Mouse (Mus musculus) stomach, postnatal 0 days (tissue): ENCODE results near the gene Nbas. TPM values are rescaled to one million over a fixed set of nuclear protein-coding genes. Genes with fewer than 3 reads are reported as not detected.

Experiments
- ATAC-seq: fragments of 200-750 bp; cut with Nextera tagmentation; 2 replicates; pipeline ENCODE4 v1.8.0; 2017; ENCODE audit not compliant: low FRiP score, low TSS enrichment
- DNase-seq: peaks from one replicate; pipeline ENCODE4 v3.0.0-alpha.2; 2016; ENCODE audit warnings: low spot score
- H3K27ac ChIP-seq: fragments of 300-500 bp; sonication (generic); replicated peaks from 2 replicates; pipeline ENCODE4 v1.5.1; 2014; ENCODE audit warnings: mild to moderate bottlenecking, control low read depth
- H3K27me3 ChIP-seq: fragments of 300-500 bp; sonication (generic); 2 replicates; pipeline ENCODE4 v1.6.1; 2014; ENCODE audit warnings: low read length; ENCODE audit not compliant: control insufficient read depth, insufficient read depth
- H3K36me3 ChIP-seq: fragments of 300-500 bp; sonication (generic); 2 replicates; pipeline ENCODE4 v1.6.1; 2014; ENCODE audit warnings: low read length, mixed read lengths; ENCODE audit not compliant: control insufficient read depth, insufficient read depth
- H3K4me1 ChIP-seq: fragments of 300-500 bp; sonication (generic); replicated peaks from 2 replicates; pipeline ENCODE4 v1.6.1; 2014; ENCODE audit warnings: antibody characterized with exemption; ENCODE audit not compliant: control insufficient read depth, insufficient read depth
- H3K4me2 ChIP-seq: fragments of 300-500 bp; sonication (generic); replicated peaks from 2 replicates; pipeline ENCODE4 v1.6.1; 2014; ENCODE audit warnings: low read depth, mild to moderate bottlenecking, control low read depth, moderate library complexity
- H3K4me3 ChIP-seq: fragments of 300-500 bp; sonication (generic); 2 replicates; pipeline ENCODE4 v1.5.1; 2014; ENCODE audit warnings: low read depth, low read length, control low read depth
- H3K9ac ChIP-seq: fragments of 300-500 bp; sonication (generic); 2 replicates; pipeline ENCODE4 v1.6.1; 2014; ENCODE audit warnings: mild to moderate bottlenecking, low read length, control low read depth, mixed read lengths
- H3K9me3 ChIP-seq: fragments of 300-500 bp; sonication (generic); 2 replicates; pipeline ENCODE4 v1.6.1; 2016; ENCODE audit warnings: low read length; ENCODE audit not compliant: control insufficient read depth
- CTCF ChIP-seq: IDR thresholded peaks from 2 replicates; pipeline ENCODE4 v1.5.1; 2016; ENCODE audit warnings: antibody characterized with exemption, low read depth, mild to moderate bottlenecking, moderate library complexity
- EP300 ChIP-seq: optimal IDR thresholded peaks from 2 replicates; pipeline ENCODE3; 2016; ENCODE audit warnings: antibody characterized with exemption
- WGBS: fragments of 180-500 bp; shearing (Covaris S2); extraction: QIAGEN DNeasy Blood & Tissue Kit; methylation state at CpG from one replicate; pipeline ENCODE4 v1.1.7; 2014; 5-methylcytosine and 5-hydroxymethylcytosine counted together
- polyA plus RNA-seq: library from polyadenylated mRNA; unstranded; fragments of >200 nt; fragmentation: Nextera tagmentation; extraction: Ambion mirVana; gene quantifications from 2 replicates; pipeline ENCODE4 v1.2.1, GENCODE M21; 2015

Nbas gene
- polyA plus RNA-seq, 1 experiment from 2014 or later = 9.1 TPM

GRCm38 (mm10) chr12:13607021-13607420, 338.1 kb downstream of the Nbas start:
- ATAC-seq = no peak
- WGBS = 84% methylated on average over 2 of the region's 2 CpGs

GRCm38 (mm10) chr12:13609027-13609426, 340.1 kb downstream of the Nbas start:
- no peak for ATAC-seq
- Histone ChIP-seq H3K4me2 (no peak overlapping the region), H3K9ac (no peak overlapping the region), H3K4me1 (no peaks in the 10 kb centered on the region), H3K4me3 (no peak overlapping the region), H3K27me3 (no peaks in the 10 kb centered on the region), H3K9me3 (no peaks in the 10 kb centered on the region), H3K27ac (no peak overlapping the region), H3K36me3 (no peaks in the 10 kb centered on the region)
- 51% methylated on average over 11 of the region's 11 CpGs for WGBS
- DNase-seq = no peak
- no peak for TF ChIP-seq CTCF
- no peak for TF ChIP-seq EP300

More at GRCm38 (mm10) chr12:13607021-13607420, 338.1 kb downstream of the Nbas start:
- H3K36me3 ChIP-seq = no peaks in the 10 kb centered on the region
- H3K27ac ChIP-seq = no peak overlapping the region
- no peak overlapping the region for H3K9ac ChIP-seq
- DNase-seq = no peak
- H3K27me3 ChIP-seq = no peaks in the 10 kb centered on the region
- TF ChIP-seq CTCF (no peak), EP300 (no peak)
- no peaks in the 10 kb centered on the region for H3K9me3 ChIP-seq
- H3K4me2 ChIP-seq = no peak overlapping the region
- no peaks in the 10 kb centered on the region for H3K4me1 ChIP-seq
- no peak overlapping the region for H3K4me3 ChIP-seq

GRCm38 (mm10) chr12:13613041-13613440, 344.1 kb downstream of the Nbas start:
- Histone ChIP-seq H3K9ac (no peak overlapping the region), H3K36me3 (no peaks in the 10 kb centered on the region), H3K27me3 (no peaks in the 10 kb centered on the region), H3K27ac (no peak overlapping the region), H3K4me1 (no peaks in the 10 kb centered on the region), H3K9me3 (no peaks in the 10 kb centered on the region), H3K4me3 (no peak overlapping the region), H3K4me2 (no peak overlapping the region)
- TF ChIP-seq EP300 = no peak
- no peak for TF ChIP-seq CTCF
- DNase-seq = no peak
- WGBS = 13% methylated on average over 2 of the region's 2 CpGs
- ATAC-seq = no peak

- Histone ChIP-seq H3K4me2 (no peak overlapping the region), H3K36me3 (no peaks in the 10 kb centered on the region), H3K27me3 (no peaks in the 10 kb centered on the region), H3K9me3 (no peaks in the 10 kb centered on the region), H3K27ac (no peak overlapping the region), H3K9ac (no peak overlapping the region), H3K4me1 (no peaks in the 10 kb centered on the region), H3K4me3 (no peak overlapping the region)
- TF ChIP-seq CTCF (no peak), EP300 (no peak)
- ATAC-seq = no peak
- no peak for DNase-seq
- WGBS = 85% methylated on average over 7 of the region's 7 CpGs
These were observed 346.7 kb downstream of the Nbas start for GRCm38 (mm10) chr12:13615661-13616060.

GRCm38 (mm10) chr12:13622150-13622822, 353.4 kb downstream of the Nbas start:
- Histone ChIP-seq H3K4me3 (no peak overlapping the region), H3K36me3 (no peaks in the 10 kb centered on the region), H3K9ac (no peak overlapping the region), H3K9me3 (no peaks in the 10 kb centered on the region), H3K27ac (no peak overlapping the region), H3K4me1 (no peaks in the 10 kb centered on the region), H3K4me2 (no peak overlapping the region), H3K27me3 (no peaks in the 10 kb centered on the region)
- no peak for DNase-seq
- WGBS = 61% methylated on average over 15 of the region's 15 CpGs
- TF ChIP-seq EP300 = no peak
- no peak for ATAC-seq

- DNase-seq = no peak
- no peak for ATAC-seq
- Histone ChIP-seq H3K9ac (no peak overlapping the region), H3K9me3 (no peaks in the 10 kb centered on the region), H3K27me3 (no peaks in the 10 kb centered on the region), H3K4me3 (no peak overlapping the region), H3K4me2 (no peak overlapping the region), H3K36me3 (no peaks in the 10 kb centered on the region), H3K27ac (no peak overlapping the region), H3K4me1 (no peaks in the 10 kb centered on the region)
- 56% methylated on average over 12 of the region's 12 CpGs for WGBS
- peak; percentile 64 for TF ChIP-seq CTCF
- no peak for TF ChIP-seq EP300
These were observed 358.1 kb downstream of the Nbas start for GRCm38 (mm10) chr12:13626803-13627706.

Other genes with a start within 250 kb of the Nbas start
- gene Ddx1, start 19.9 kb upstream of the Nbas start, polyA plus RNA-seq = 61.3 and 62.4 TPM in 2 replicates